Mouse (Mus musculus): ENCODE data around the gene Ovca2.
A peak's percentile ranks its signal among the peaks of the same experiment; 100 is the strongest.
"Not testable (repeated sequence)": the region's sequence is repeated elsewhere in the genome, so short reads cannot be mapped to it uniquely, and the experiment has no call there.

The Ovca2 gene

DNA sequence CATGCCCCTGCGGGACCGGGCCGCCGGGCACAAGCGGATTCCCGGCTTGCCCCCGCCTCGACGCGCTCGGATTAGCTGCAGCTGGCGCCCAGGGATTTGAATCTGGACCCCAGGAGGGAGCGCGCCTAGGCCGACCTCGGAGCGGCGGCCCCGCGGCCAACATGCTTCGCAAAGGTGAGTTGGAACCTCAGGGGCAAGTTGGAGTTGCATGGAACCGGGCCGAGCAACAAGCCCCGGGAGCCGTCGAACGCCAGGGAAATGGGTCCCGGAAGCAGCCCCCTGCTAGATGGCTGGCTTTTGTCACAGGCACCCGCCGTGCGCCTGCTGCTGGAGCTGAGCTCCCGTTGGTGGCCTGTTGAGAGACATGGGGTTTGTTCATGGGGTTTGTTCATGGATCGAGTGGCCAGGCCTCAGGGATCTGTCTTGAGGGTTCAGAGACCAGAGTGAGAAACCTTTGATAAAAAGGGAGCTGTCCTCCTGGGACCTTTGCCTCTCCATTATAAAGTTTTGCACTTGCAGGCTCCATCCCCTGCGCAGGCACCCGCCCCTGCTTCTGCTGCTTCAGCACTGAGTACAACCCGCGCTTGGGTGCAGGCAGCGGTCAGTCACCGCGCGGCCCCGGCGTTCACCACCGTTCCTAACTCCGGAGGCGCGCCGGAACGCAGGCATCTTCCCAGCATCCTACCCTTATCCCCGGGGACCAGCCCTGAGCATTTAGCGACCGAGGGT lies 15.7 kb upstream of the Ovca2 start:
- DNase-seq, result no peak

GRCm38 (mm10) chr11:75193256-75194071 lies 14.8 kb upstream of the Ovca2 start, which contains the start of gene Rtn4rl1:
Rtn4rl1 (plus strand) TSS chr11:75193783.
- peak; percentile 77 for DNase-seq

DNA sequence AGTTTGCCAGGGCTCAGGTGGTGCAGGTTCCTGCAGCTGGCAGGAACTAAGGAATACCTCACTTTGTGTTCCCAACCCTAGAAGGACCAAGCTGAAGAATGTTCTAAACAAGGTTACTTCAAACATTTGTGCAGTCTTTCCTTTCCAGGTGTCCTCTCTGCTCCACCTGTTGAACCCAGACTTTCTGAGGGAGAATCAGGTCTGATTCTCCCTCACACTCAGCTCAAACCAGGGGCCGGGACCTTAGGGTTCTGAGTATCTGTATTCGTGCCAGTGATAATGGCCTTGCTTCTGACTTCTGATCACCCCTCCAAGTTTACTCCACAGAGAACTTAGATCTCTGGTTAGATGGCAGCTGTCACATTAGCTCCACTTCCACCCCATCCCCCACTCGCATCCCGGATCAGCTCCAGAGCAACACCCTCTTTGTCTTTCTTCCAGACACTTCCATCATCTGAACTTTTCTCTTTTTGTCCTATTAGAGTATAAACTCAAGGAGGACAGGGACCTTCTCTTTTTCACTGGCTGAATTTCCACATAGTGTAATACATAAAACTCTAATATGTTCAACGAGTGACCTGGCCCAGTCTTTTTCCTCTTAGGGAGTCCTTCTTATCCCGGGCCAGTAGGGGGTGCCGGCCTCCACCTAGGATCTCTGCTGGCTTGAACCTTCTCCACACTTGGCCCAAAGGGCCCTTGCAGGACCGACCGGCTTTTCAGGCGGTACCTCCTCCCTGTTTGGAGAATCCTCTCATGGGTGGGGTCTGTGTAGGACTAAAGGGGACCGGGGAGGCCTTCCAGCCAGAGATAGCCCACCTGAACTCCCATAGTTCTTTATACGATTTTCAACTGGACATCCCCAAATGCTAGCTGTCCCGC lies 13.9 kb upstream of the Ovca2 start:
- DNase-seq, result peak; percentile 65

DNA sequence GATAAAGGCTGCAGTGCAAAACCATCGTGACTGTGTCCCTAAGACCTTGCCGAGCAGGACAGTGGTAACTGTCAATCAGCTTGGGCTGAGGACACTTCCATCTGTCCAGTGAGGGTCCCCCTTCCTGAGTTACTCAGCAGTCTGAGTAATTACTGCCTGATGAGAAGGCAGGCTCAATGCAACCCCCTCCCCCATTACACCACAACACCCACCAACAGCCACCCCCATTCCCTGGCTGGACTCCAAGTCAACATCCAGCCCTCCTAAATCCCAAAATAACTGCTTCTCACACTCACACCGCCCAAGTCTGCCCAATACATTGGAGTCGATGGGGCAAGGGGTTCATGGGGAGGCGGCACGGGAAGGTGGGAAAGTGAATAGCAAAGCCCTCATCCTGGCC lies 13.2 kb upstream of the Ovca2 start:
- no peak for DNase-seq

DNA sequence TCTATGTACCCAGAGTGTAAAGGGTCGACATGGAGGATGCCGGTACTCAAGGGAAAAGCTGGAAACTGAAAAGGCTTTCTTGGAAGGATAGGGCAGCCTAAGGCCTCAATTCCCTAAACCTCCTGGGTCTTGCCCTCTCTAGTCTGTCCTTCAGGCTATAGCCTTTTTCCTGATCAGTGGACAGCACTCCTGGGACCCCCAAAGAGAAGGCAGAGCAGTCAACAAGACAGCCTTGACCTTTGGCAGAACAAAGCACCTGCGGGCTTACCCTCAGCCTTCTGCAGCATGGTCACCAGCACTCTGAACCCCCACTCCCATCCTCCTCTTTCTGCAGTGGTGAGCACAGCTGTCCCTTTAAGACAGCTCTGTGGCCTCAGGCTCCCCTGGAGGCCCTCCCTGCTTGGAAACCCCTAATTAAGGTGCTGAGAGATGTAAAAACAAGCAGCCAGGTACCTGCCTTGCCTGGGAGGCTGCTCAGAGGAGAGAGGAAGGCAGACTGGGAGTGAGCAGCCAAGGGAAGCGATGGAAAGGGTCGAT lies 12.3 kb upstream of the Ovca2 start, which contains the start of gene Dph1:
TSS of gene Dph1 (minus strand) at position 337 of the 537 bp plus-strand sequence.
- no peak for DNase-seq

- DNase-seq, result peak; percentile 81
These were observed 11.7 kb upstream of the Ovca2 start for GRCm38 (mm10) chr11:75190371-75190724.

DNA sequence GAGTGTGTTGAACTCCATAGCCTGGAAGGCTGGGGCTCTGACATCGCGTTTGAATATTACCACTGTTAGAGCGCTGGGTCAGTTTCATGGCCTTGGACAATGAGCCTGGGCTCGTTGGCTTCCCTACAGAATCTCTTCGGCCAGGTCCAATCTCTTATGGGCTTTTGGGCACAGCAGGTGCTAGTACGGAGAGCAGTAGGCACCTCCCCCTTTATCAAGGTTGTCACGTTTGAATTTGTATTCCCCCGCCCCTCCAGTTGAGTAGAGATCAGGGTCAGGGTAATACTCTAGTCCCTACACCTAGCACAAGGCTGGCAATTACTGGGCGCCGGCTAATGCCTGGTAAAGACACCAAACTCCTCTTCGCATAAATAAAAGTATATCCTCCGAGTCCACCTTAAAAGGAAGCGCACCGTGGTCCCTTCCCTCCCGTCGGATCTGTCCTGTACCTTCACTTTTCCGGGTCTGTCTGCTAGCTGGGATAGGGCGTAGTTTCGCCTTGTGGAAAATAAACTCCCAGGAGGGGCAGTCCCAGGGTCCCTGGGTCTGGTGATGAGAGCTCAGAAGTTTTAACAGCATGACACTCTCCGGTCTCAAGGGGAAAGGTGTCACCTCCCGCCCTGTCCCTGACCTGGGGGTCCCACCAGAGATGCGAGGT lies 11.2 kb upstream of the Ovca2 start:
- DNase-seq, result no peak

DNA sequence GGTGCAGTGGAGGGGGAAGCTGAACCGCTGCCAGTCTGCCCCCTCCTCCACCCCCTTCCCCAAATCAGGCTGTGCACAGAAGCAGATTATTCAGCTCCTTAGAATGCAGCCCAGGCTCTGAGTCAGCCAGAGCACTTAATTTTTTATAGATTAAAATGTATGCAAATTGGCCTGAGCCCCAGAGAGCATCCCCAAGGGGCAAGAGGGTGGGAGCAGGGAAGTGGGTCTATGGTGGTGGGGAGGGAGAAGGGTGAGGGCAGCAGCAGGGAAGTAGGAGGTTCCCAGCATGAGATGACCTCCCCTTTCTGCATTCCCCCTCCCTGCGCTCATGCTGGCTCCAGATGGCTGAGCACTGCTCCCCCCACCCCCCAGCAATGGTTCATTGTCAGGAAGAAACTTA lies 6.4 kb upstream of the Ovca2 start:
- DNase-seq, result no peak

DNA sequence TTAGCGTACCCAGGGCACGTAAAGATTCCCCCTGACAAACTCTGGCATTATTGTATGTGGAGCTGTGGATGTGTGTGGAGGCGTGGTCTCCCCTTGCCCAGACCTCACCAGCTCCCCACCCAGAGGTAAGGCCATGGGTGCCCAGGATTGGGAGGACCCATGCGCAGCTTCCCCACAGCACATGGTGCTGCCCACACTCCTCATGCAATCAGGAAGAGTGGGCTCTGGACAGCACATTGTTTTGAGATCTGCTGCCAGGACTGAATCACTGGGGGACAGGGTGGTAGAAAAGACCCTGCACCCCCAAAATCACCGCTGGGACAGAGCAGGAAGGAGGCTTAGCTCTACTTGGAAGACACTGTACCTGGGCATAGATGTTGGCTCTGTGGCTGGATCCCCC lies 5.9 kb upstream of the Ovca2 start:
- DNase-seq, result no peak

DNA sequence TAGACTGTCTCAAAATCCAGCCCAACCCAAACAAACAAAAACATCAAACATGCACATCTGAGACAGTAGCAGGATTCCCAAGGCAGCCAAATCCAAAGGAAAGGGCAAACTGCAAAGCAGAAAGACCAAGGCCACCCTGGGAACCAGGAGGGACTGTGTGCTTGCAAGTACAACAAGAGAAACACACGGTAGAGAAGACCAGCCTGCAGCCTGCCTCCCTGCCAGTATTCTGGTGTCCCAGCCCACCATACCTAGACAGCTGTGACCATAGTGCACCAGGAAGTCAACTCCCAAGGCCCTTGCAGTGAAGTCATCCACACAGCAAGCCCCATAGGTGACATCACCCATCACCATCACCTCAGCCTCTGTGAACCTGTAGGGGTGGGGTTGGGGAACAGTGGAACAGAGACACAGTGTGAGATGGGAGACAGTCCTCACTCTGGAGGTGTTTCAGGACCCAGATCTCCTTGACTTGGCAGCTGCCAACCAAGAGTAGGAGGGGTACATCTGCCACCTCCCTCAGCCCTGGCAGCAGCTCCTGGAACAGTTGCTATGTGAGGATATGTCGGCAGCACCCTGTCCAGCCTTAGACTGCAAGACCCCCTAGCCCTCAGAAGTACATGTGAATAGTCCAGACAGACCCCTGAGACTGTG lies 5.4 kb upstream of the Ovca2 start:
- DNase-seq, result peak; percentile 82

DNA sequence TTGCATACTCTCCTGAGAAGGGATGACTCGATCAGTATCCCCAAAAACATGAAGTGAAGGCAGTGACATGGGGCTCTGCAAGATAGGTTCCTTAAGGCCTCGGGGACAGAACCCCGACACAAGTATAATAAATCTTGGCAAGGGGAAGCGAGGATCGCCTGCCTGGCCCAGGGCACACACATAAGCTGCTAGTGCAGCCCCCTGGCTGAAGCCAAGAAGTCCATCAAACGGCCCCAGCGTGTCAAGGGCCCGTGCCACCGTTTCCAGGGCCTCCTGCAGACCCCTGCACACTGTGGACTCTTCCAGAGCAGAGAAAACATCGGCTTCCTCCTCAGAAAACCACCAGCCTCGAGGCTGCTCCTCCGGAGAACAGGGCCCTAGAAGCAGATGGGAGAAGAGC lies 624 bp downstream of the Ovca2 start:
- no peak for DNase-seq

DNA sequence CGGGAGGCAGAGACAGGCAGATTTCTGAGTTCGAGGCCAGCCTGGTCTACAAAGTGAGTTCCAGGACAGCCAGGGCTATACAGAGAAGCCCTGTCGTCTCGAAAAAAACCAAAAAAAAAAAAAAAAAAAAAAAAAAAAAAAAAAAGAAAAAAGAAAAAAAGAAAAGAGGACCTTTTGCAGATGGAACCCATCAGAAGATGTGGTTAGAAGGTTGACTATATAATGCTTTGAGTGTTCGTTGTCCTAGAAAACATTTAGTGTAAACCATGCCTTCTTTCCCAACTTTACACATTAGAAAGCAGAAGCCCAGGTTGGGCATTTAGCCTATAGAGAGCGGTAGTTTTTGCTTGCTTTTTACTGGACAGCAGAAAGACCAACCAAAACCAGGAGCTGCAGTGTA lies 4.1 kb downstream of the Ovca2 start:
- not testable (repeated sequence) for DNase-seq

GRCm38 (mm10) chr11:75173799-75174165 lies 4.9 kb downstream of the Ovca2 start:
- no peak for DNase-seq

GRCm38 (mm10) chr11:75173095-75173798 lies 5.4 kb downstream of the Ovca2 start:
- DNase-seq, result peak; percentile 93

DNA sequence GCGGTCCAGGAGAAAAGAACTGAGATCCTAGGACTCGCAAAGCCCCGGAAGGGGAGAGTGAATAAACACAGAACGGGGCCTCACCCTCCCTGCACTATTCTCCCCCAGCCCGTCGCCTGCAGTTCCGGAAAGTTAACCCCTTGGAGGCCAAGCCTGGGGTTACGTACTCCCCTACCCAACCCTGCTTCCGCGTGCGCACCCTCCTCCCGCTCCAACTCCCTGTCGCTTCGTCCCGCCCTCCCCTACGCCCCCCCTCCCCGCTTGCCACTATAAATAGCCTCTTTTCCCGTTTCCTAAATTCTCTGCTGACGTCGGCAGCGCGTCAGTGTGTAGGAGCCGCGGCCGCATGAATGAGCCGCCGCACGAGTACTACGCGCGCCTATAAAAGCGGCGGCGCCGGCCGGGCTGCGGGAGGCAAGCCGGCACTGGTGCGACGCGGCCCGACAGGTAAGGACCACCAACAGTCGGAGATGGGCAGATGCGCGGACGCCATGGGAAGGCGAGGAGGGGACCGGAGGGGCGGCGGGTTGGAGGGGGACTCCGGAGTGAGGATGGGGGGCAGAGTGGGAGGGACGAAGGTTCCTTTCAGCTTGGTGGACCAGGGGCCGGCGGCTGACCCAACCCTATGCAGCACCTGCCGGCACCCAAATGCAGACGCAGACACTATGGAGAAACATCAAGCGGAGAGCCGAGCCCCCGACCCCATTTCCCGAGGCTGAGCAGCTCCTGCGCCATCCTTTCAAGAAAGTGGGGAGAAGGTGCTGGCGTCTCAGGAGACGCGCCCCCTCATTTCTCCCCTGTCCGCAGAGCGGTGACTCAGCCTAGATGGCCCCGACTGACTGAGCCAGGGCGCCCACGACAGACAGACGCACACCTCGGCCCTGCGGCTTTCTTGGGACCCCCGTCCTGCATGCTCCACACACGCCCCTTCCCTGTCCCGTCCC lies 6.2 kb downstream of the Ovca2 start:
- peak; percentile 82 for DNase-seq

GRCm38 (mm10) chr11:75171186-75171865 lies 7.3 kb downstream of the Ovca2 start:
- DNase-seq, result no peak

GRCm38 (mm10) chr11:75170136-75170751 lies 8.4 kb downstream of the Ovca2 start:
- DNase-seq, result peak; percentile 88

- no peak for DNase-seq
These were observed 9.1 kb downstream of the Ovca2 start, which contains the start of gene Hic1 for GRCm38 (mm10) chr11:75169405-75170080. Hic1 (minus strand) TSS chr11:75169519.

Data from right cerebral cortex, postnatal 25 days (tissue).